Mouse (Mus musculus) cerebellum, adult 2 months (tissue): ENCODE data around the gene Plcb4. TPM values are rescaled to one million over a fixed set of nuclear protein-coding genes. Genes with fewer than 3 reads are reported as not detected.

Experiments
- DNase-seq, 2 experiments: peaks; one replicate each; pipeline ENCODE4 v3.0.0; 2021
- H3K27ac ChIP-seq: fragments of 200-500 bp; 2 replicates; pipeline ENCODE4 v1.5.1; 2012; ENCODE audit warnings: low read length, control low read depth, inconsistent platforms; ENCODE audit not compliant: insufficient read depth
- H3K27me3 ChIP-seq: fragments of 200-500 bp; 2 replicates; pipeline ENCODE4 v1.6.1; 2012; ENCODE audit warnings: inconsistent platforms, mild to moderate bottlenecking, low read length, moderate library complexity; ENCODE audit not compliant: control insufficient read depth, insufficient read depth
- H3K4me1 ChIP-seq: fragments of 200-500 bp; 2 replicates; pipeline ENCODE4 v1.6.1; 2011; ENCODE audit warnings: low read length; ENCODE audit not compliant: control insufficient read depth, insufficient read depth
- H3K4me3 ChIP-seq: fragments of 200-500 bp; replicated peaks from 2 replicates; pipeline ENCODE3; 2011; ENCODE audit warnings: mild to moderate bottlenecking, low read depth, low read length, control low read depth; ENCODE audit not compliant: insufficient read depth
- CTCF ChIP-seq: fragments of 200-500 bp; IDR thresholded peaks from 2 replicates; pipeline ENCODE4 v1.5.1; 2011; ENCODE audit warnings: low read depth, mild to moderate bottlenecking, control low read depth, low read length, moderate library complexity, borderline replicate concordance; ENCODE audit not compliant: insufficient read depth
- POLR2A ChIP-seq: fragments of 200-500 bp; IDR thresholded peaks from 2 replicates; pipeline ENCODE4 v1.6.1; 2011; ENCODE audit warnings: low read length, control low read depth, borderline replicate concordance; ENCODE audit not compliant: insufficient read depth
- WGBS: fragments of 180-500 bp; shearing (Covaris S2); methylation state at CpG from one replicate; pipeline ENCODE4 v1.1.7; 2018; 5-methylcytosine and 5-hydroxymethylcytosine counted together
- polyA plus RNA-seq: library from polyadenylated mRNA; depleted of rRNA; stranded (reverse); fragments of >200 nt; gene quantifications from 2 replicates; pipeline ENCODE4 v1.2.3, GENCODE M21; 2012

Gene Plcb4
- polyA plus RNA-seq, 1 experiment = 166 TPM

DNA sequence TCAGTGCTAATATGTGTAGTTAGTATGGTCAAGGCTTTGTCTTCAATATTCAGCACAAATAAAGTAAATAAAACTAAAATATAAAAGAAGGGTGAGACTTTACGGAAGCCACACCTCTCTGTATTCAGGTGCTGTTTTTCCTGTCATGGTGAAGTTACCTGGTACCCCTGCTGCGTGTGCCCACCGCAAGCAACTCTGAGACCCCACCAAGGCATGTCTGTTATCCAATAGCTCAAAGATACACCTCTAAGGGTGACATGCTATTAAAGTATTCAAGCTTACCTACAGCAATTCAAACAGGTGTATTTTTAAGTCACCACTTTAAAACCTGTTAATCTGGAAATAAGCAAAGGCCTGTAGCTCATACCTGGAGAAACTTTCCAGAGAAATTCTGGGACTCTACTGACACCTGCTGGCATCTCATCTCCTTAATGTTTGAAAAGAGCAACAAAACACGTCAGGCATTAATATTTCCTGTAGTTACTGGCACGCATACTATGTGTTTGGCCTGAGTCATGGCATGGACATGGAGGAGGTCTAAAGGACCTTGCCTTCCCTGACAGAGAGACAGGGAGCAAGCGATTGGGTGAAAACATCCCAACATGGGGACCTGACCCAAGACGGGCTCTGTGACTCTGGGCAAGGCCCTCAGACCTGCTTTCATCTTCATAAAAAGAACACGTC is 268.0 kb downstream of the Plcb4 start:
- Histone ChIP-seq H3K27ac (peak overlapping the region; percentile 59; the same call in 1 of the 2 replicates), H3K4me3 (no peak overlapping the region), H3K4me1 (peaks cover 32% of the 10 kb centered on the region), H3K27me3 (no peaks in the 10 kb centered on the region)
- WGBS = 59% methylated on average over 8 of the region's 8 CpGs
- TF ChIP-seq POLR2A = no peak
- peak; percentile 37; the same call in 1 of the 2 replicates for TF ChIP-seq CTCF
- DNase-seq = peak; percentile 64 to 80

DNA sequence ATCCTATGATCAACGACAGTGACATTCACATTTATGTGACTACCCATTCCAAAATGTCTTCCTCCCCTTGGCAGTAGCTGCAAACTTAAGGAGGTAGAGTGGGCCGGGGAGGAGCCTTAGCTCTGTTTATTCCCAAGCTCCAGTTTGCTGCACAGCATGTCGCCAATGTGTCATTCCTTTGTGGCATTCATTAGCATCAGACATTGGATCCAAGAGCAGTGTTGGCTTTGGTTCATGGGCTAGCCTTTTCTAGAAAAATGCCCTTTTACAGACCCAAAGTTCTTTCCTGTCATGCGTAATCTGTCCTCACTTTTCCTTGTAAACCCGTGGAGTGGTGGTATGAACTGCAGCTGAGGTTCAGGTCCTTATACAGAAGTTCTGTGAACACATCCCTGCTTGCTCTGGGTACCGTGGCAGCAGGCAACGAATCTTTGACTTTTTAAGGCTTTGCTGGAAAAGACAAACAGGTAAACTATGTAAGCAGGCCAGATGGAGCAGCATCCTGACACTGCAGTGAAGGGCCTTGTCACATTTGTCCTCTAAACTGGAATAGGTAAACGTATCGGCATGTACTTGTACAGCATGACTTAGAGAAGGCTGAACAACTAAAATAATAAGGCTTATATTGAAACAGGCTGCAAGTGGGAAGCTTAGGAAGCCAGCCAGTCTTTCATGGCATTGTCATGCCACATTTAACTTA is 270.4 kb downstream of the Plcb4 start:
- TF ChIP-seq POLR2A (no peak), CTCF (no peak)
- H3K27ac ChIP-seq = peak overlapping the region; percentile 56
- peak; percentile 77 to 88 for DNase-seq
- no peaks in the 10 kb centered on the region for H3K27me3 ChIP-seq
- H3K4me3 ChIP-seq = no peak overlapping the region
- peaks cover 23% of the 10 kb centered on the region for H3K4me1 ChIP-seq
- 13% methylated on average over 9 of the region's 9 CpGs for WGBS

DNA sequence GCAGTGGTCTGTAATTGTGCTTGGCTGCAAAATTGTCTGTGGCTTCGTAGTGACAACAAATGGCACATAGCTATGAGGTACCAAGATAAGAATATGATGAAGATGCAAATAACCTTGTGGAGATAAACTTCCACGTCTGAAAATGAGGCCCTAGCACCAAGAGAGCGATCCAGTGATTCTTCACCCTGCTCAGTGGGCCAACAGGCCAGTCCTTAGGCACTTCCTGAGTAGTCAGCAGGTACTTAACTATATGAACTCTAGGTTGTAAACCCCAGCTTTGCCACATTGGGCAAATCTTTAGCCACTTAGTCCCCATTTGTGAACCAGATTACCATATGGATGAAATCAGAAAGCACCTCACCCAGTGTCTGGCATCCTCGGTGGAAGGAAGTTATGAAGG is 271.9 kb downstream of the Plcb4 start:
- no peak for DNase-seq
- H3K27ac ChIP-seq = no peak overlapping the region
- 91% methylated on average over 4 of the region's 4 CpGs for WGBS
- peaks cover 23% of the 10 kb centered on the region for H3K4me1 ChIP-seq
- H3K4me3 ChIP-seq = no peak overlapping the region
- no peaks in the 10 kb centered on the region for H3K27me3 ChIP-seq
- TF ChIP-seq CTCF = no peak
- no peak for TF ChIP-seq POLR2A

DNA sequence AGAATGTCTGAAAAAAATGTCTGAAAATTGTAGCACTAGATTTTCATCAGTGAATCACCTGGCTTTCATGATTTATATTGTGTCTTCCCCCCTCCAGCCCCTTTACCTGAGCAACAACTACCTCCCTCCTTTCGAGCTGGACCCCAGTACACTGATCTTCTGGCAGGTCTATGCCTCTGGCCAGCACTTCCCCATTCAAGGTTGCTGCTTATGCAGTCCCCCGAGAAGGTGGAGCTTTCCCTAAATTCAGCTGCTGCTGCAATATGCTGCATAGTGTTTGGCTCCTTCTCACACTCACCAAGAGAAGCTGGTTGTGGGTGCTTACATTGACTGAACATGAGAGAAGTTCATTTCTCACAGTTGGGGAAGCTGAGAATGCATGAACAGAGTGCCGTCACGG is 273.8 kb downstream of the Plcb4 start:
- TF ChIP-seq CTCF (no peak), POLR2A (no peak)
- DNase-seq = no peak
- Histone ChIP-seq H3K4me1 (peaks cover 21% of the 10 kb centered on the region), H3K4me3 (no peak overlapping the region), H3K27ac (no peak overlapping the region), H3K27me3 (no peaks in the 10 kb centered on the region)
- WGBS = 90% methylated on average over 4 of the region's 4 CpGs

DNA sequence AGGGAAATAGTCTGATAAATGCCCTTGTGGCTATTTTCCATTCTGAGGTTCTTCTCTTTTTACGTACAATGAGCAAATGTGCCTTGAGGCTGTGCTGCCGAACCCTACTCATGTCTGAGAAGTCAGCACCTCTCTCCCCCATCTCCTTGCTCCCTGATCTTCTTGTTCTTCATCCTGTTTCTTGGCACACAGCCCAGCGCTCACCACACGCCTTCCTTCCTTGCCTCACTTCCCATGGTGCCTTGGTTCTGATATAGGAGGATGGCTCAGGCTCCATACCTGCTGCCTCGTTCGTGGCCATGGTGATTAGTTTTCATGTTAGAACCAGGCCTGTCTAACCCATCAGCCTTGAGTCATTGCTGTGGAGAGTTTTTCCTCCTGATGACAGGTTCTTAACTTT is 277.6 kb downstream of the Plcb4 start:
- 55% methylated on average over 6 of the region's 6 CpGs for WGBS
- peaks cover 17% of the 10 kb centered on the region for H3K4me1 ChIP-seq

DNA sequence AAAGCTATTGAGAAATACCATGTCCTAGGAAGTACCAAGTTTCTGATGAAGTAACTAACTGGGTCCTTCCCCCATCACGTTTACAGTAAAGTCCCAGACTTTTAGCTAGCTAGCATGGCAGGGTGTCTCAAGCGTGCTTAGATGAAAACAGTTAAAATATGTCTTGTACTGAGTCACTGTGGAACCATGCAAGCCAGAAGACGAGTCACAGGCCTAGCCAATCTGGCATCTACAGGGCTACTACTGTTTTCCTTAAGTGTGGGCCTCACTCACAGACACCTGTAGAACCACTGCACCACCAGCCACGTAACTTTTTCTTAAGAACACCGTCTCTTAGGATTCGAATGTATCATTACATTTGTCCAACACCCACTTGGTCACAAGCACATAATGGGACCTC is 278.8 kb downstream of the Plcb4 start:
- 82% methylated on average over 6 of the region's 6 CpGs for WGBS

More for the DNA sequence above, 277.6 kb downstream of the Plcb4 start:
- no peak overlapping the region for H3K4me3 ChIP-seq
- H3K27me3 ChIP-seq = no peaks in the 10 kb centered on the region
- no peak overlapping the region for H3K27ac ChIP-seq
- no peak for DNase-seq
- TF ChIP-seq POLR2A = no peak
- TF ChIP-seq CTCF = no peak

DNA sequence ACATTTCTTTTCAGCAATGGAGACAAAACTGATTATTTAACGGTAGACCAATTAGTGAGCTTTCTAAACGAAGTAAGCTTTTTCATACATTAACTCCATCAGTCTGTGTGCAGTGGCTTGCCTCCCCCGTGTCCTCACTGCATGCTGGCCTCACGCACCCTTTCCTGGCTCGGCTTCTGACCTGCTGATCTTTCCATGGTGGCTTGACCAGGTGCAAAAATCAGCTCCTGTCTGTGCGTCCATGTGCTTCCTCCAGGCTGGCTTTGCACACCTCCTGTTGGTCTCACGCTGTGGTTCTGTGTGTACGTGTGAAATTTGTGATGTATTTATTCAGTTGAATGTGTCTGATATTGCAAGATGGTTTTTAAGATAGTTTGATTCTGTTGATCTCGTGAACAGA is 281.1 kb downstream of the Plcb4 start:
- TF ChIP-seq POLR2A (no peak), CTCF (no peak)
- no peaks in the 10 kb centered on the region for H3K27me3 ChIP-seq
- WGBS = 20% methylated on average over 9 of the region's 9 CpGs
- no peak overlapping the region for H3K27ac ChIP-seq
- no peak overlapping the region for H3K4me3 ChIP-seq
- H3K4me1 ChIP-seq = peaks cover 18% of the 10 kb centered on the region
- DNase-seq = peak; percentile 66 to 79

More for the DNA sequence above, 278.8 kb downstream of the Plcb4 start:
- no peak for DNase-seq
- H3K27ac ChIP-seq = no peak overlapping the region
- H3K4me1 ChIP-seq = peaks cover 18% of the 10 kb centered on the region
- no peak for TF ChIP-seq POLR2A
- TF ChIP-seq CTCF = no peak
- no peak overlapping the region for H3K4me3 ChIP-seq
- no peaks in the 10 kb centered on the region for H3K27me3 ChIP-seq

DNA sequence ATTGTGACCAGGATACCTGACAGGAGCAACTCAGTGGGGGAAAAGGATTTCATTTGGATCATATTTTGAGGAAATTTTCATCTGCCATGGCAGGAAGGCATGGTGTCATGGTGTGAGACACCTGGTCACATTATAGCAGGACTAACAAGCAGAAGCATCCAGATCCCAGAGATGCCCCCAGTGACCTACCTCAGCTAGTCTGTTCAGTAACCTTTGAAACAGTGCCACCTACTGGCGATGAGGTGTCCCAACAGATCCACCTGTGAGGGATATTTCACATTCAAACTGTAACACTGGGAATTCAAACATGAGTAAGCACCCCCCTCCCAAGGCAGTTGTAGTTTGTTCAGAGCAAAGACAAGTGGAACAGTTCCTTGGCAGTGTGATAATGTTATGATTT is 289.0 kb downstream of the Plcb4 start:
- Histone ChIP-seq H3K27ac (no peak overlapping the region), H3K4me3 (no peak overlapping the region), H3K27me3 (no peaks in the 10 kb centered on the region), H3K4me1 (no peaks in the 10 kb centered on the region; the same call in 1 of the 2 replicates)
- peak; percentile 66 for TF ChIP-seq CTCF
- TF ChIP-seq POLR2A = no peak
- peak in 1 of 2 experiments; percentile 49 for DNase-seq
- 58% methylated on average over 1 of the region's 1 CpGs for WGBS
